Comparison of ENCODE assay signal across 20 mouse cellular contexts in the genomic region with DNA sequence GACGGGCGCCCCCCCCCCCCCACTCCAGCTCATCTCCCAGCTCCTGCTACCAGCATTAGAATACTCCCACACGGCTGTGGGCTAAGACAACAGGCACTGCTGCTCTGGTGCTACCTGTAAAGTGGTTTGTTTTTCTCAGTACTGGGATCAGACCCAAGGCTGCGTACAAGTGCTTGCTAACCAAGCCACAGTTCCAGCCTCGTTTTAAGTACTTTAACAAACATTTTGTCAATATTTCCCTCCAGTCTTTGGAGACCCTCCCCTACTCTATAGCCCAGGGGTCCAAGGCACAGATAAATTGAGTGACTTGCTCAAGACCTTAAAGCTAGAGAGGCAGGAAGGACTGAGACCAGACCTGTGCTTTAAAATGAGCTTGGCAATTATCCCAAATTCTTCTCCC. TPM values are rescaled to one million over a fixed set of nuclear protein-coding genes. Genes with fewer than 3 reads are reported as not detected.
A peak's percentile ranks its signal among the peaks of the same experiment; 100 is the strongest.
DNase-seq lines count a peak whose midpoint lies in the region; TF ChIP-seq lines count a peak whose summit lies in the region.
"Had no signal": no experiment of that assay in that cellular context is flagged by ENCODE, and none has a peak within 500 bp of the region (broad histone marks: within the 10 kb centered on the region; RNA-seq: fewer than 3 reads in every experiment).

No protein-coding gene starts in this region.

- no peak overlapping the region for H3K4me3 ChIP-seq in layer of hippocampus, adult 2 months
- H3K4me3 ChIP-seq: liver, embryonic 15.5 days had no signal

- TF ChIP-seq CTCF in layer of hippocampus, adult 2 months (conservative IDR thresholded peaks at IDR 0.05): no peak

- DNase-seq in layer of hippocampus, adult 2 months (ENCODE audit: low spot score in 2 of 2): no peak
- DNase-seq in layer of hippocampus, adult 11-12 months (ENCODE audit: low spot score): no peak
- DNase-seq in CD4-positive helper T cell, adult 2 months (ENCODE audit: low read depth, low spot score): peak; percentile 48
- DNase-seq in brain, adult 2 months (ENCODE audit: low read depth, low spot score): peak; percentile 13
- peak; percentile 28 for DNase-seq in lung, postnatal 14 days
- DNase-seq in left cerebral cortex, postnatal 4 days: no peak
- DNase-seq in cerebellum, adult 18-20 months: no peak
- DNase-seq: adrenal gland, postnatal 10 days; cerebellum, adult 11 months; cerebellum, postnatal 14 days; embryo, embryonic 11 days; forebrain, postnatal 0 days; kidney, adult 2 months; right cerebral cortex, adult 18-20 months had no signal

- intact Hi-C loops in left cerebral cortex, postnatal 4 days (cut with DNase I): no loop called here

- H3K27ac ChIP-seq in layer of hippocampus, adult 2 months: peak overlapping the region; percentile 80
- H3K27ac ChIP-seq: hindbrain, embryonic 10.5 days; hindbrain, postnatal 0 days; limb, embryonic 15.5 days; liver, embryonic 15.5 days; midbrain, embryonic 13.5 days; neural tube, embryonic 13.5 days had no signal

RNA-seq across cellular contexts. Expression of a gene that starts 1.1 kb away (rescaled TPM):
- 1 to 10 TPM; 3.5 to 3.8 TPM for total RNA-seq in layer of hippocampus, adult 2 months (2021)
- 1 to 10 TPM; 1.1 to 2.6 TPM for total RNA-seq in left cerebral cortex, postnatal 4 days (2021)

RNA-seq across cellular contexts. Expression of a gene that starts 46.6 kb away (rescaled TPM):
- total RNA-seq in layer of hippocampus, adult 2 months (2021): 1 to 10 TPM; 1.1 to 1.2 TPM
- 1 to 10 TPM; 2.3 to 4.5 TPM for total RNA-seq in left cerebral cortex, postnatal 4 days (2021)

Comparison
In these comparisons a context has a peak if more than half of its experiments do, and no peak if none do; other contexts are left out.
1. DNase-seq: peak in CD4-positive helper T cell, adult 2 months (single experiment), brain, adult 2 months (single experiment) and lung, postnatal 14 days (single experiment); none in layer of hippocampus, adult 2 months (0 of 2), layer of hippocampus, adult 11-12 months (single experiment), left cerebral cortex, postnatal 4 days (single experiment) and cerebellum, adult 18-20 months (0 of 2).